Mouse (Mus musculus): ENCODE data around the gene Nxnl1. TPM values are rescaled to one million over a fixed set of nuclear protein-coding genes. Genes with fewer than 3 reads are reported as not detected.
A peak's percentile ranks its signal among the peaks of the same experiment; 100 is the strongest.

Gene Nxnl1
- total RNA-seq, 2 experiments from 2014 or later = 0.26 TPM; not detected in 1

DNA sequence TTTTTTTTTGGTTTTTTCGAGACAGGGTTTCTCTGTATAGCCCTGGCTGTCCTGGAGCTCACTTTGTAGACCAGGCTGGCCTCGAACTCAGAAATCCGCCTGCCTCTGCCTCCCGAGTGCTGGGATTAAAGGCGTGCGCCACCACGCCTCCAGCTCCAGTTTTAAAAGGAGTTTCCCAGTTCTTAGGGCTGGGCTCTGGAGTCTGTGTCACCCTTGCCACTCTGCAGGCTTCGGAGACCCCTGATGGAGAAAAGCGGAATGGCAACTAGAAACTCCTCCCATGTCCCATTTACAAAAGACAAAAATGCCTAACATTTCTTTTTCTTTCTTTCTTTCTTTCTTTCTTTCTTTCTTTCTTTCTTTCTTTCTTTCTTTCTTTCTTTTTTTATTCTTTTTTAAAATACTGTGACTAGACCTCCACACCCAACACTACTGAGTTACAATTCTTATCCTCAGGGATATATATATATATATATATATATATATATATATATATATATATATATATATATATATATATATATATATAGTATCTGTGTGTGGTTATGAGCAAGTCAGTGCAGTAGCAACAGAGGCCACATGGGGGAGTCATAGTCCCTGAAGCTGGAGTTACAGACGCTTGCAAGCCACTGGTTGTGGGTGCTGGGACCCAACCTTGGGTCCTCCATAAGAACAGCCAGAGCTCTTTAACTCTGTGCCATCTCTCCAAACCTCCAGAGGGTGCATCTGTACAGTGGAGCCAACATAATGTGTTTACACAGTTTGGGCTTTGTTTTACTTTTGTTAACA lies 47.2 kb downstream of the Nxnl1 start:
- peak in 1 of 2 experiments; percentile 57 for DNase-seq (ENCODE audit: low spot score in 2 of 2)

DNA sequence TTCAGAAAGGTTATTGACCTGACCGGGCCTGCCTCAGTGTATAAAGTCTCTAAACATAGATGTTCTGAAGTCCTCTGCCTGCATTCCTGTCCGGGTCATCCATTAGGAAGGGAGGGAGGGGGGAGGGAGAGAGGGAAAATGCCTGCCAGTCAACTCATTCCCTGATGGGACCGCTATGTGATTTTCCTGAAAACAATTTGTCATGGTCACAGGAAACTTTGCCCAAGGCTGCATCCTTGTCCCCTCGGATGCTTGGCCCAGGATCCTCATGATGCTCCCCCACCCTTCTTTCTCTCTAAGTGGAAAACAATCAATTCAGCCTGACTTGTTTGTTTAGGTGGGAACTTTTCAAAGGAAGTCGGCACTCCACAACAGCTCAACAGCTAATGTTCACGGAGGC lies 49.6 kb downstream of the Nxnl1 start:
- DNase-seq (ENCODE audit: low spot score in 2 of 2) = no peak

DNA sequence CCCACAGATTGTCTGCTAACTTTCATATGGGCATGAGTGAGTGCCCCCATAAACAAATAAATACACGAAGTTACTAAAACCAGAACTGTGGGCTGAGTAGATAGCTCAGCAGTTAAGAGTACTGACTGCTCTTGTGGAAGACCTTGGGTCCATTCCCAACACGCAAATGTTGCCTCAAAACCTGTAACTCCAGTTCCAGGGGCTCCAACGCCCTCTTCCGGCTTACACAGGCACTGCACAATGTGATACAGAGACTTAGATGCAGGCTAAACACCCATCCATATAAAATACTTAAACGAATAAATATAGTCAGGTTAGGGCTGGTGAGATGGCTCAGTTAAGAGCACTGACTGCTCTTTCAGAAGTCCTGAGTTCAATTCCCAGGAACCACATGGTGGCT lies 51.4 kb downstream of the Nxnl1 start:
- no peak for DNase-seq (ENCODE audit: low spot score in 2 of 2)

DNA sequence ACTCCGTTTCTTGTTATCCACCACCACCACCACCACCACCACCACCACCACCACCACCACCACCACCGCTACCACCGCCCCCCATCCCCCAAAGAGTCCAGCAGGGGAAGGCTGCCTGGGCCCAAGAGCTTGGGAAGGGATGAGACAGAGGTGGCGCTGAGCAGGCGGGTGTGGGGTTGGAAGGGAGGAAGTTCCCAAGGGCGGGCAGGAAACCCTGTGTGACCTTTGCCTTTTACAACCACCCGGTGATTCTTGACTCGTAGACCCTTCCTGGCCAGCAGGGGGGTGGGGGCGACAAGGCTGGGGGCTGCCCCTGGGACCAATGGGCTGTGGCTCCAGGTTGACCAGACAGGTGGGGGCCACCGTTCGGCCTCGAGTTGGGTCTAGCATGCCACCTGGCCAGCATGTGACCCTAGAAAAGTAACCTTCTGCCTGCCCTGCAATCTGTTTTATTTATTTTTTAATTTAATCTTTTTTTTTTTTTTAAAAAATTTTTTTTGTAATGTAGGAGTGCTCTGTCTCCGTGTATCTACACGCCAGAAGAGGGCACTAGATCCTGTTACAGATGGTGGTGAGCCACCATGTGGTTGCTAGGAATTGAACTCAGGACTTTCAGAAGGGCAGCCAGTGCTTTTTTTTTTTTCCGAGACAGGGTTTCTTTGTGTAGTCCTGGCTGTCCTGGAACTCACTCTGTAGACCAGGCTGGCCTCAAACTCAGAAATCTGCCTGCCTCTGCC lies 53.2 kb downstream of the Nxnl1 start:
- DNase-seq (ENCODE audit: low spot score in 2 of 2) = no peak

DNA sequence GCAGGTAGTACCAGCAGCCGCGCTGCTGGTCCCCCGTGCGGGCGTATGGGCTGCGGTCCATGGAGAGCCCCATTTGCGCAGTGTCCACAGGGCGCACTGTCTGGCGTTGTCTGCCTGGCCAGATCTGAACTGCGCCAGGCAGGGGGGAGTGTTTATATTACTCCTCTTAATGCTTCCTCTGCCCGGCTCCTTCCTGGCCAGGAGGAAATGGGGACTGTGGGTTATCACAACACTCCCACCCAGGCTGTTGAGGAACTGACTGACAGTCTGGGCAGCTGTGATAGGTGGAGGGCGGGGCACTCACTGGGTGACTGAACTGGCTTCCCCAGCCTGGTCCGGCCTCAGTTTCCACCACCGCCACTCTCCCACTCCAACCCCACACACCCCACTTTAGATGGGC lies 54.8 kb downstream of the Nxnl1 start, which contains the start of gene Plvap:
Gene Plvap (minus strand): TSS at position 109 of the 400 bp plus-strand sequence.
- no peak for DNase-seq (ENCODE audit: low spot score in 2 of 2)

Other genes starting within 250 kb of the Nxnl1 start
- 100 to 1,000 TPM; 116 to 126 TPM for gene Use1, start 199.8 kb downstream of the Nxnl1 start, total RNA-seq (2021)
- gene Ocel1, start 195.3 kb downstream of the Nxnl1 start, total RNA-seq (2021) = 10 to 100 TPM; 15.0 to 16.0 TPM
- gene Nr2f6, start 184.6 kb downstream of the Nxnl1 start, total RNA-seq (2021) = 10 to 100 TPM; 42.6 to 46.2 TPM
- 1 to 10 TPM; 3.3 to 4.2 TPM for gene Ushbp1, start 170.8 kb downstream of the Nxnl1 start, total RNA-seq (2021)
- gene Babam1, start 169.7 kb downstream of the Nxnl1 start, total RNA-seq (2021) = 100 to 1,000 TPM; 104 to 107 TPM
- gene Ankle1, start 160.6 kb downstream of the Nxnl1 start, total RNA-seq (2021) = under 1 TPM; 0.21 to 0.26 TPM
- gene Abhd8, start 102.9 kb downstream of the Nxnl1 start, total RNA-seq (2021) = 100 to 1,000 TPM; 318 to 342 TPM
- 10 to 100 TPM; 58.6 to 61.4 TPM for gene Mrpl34, start 101.6 kb downstream of the Nxnl1 start, total RNA-seq (2021)
- gene Dda1, start 97.4 kb downstream of the Nxnl1 start, total RNA-seq (2021) = 10 to 100 TPM; 76.7 to 86.1 TPM
- gene Ano8, start 80.6 kb downstream of the Nxnl1 start, total RNA-seq (2021) = 10 to 100 TPM; 56.2 to 58.6 TPM
- gene Gtpbp3, start 78.5 kb downstream of the Nxnl1 start, total RNA-seq (2021) = 10 to 100 TPM; 29.3 to 36.7 TPM
- gene Plvap, start 54.8 kb downstream of the Nxnl1 start, total RNA-seq (2021) = 1 to 10 TPM; 9.4 to 9.5 TPM
- gene Ccdc194, start 40.9 kb downstream of the Nxnl1 start, total RNA-seq (2021) = not detected
- gene Bst2, start 29.1 kb downstream of the Nxnl1 start, total RNA-seq (2021) = 1 to 10 TPM; 4.7 to 6.9 TPM
- 10 to 100 TPM; 35.5 to 36.6 TPM for gene Mvb12a, start 23.7 kb downstream of the Nxnl1 start, total RNA-seq (2021)
- gene Tmem221, start 7.7 kb downstream of the Nxnl1 start, total RNA-seq (2021) = under 1 TPM; 0.21 to 0.23 TPM
- 100 to 1,000 TPM in 1 of 2 experiments, 10 to 100 TPM in 1; 86.2 to 100 TPM for gene Slc27a1, start 2.3 kb upstream of the Nxnl1 start, total RNA-seq (2021)
- 10 to 100 TPM; 31.1 to 31.3 TPM for gene Pgls, start 25.6 kb upstream of the Nxnl1 start, total RNA-seq (2021)
- 1 to 10 TPM; 1.9 to 4.8 TPM for gene Fam129c, start 31.0 kb upstream of the Nxnl1 start, total RNA-seq (2021)
- 10 to 100 TPM; 46.9 to 49.8 TPM for gene Colgalt1, start 44.4 kb upstream of the Nxnl1 start, total RNA-seq (2021)
- 100 to 1,000 TPM; 267 to 296 TPM for gene Unc13a, start 105.2 kb upstream of the Nxnl1 start, total RNA-seq (2021)
- gene Jak3, start 109.7 kb upstream of the Nxnl1 start, total RNA-seq (2021) = 1 to 10 TPM; 4.8 to 5.0 TPM
- under 1 TPM in 1 of 2 experiments, not detected in 1; 0.63 TPM for gene Insl3, start 122.6 kb upstream of the Nxnl1 start, total RNA-seq (2021)
- gene B3gnt3, start 135.2 kb upstream of the Nxnl1 start, total RNA-seq (2021) = 1 to 10 TPM in 1 of 2 experiments, under 1 TPM in 1; 0.82 to 1.1 TPM
- gene Fcho1, start 159.1 kb upstream of the Nxnl1 start, total RNA-seq (2021) = 100 to 1,000 TPM; 155 to 167 TPM